Mouse (Mus musculus): ENCODE measurements at regions not wholly inside any gene's neighbourhood (a gene's known extent, or its start where the extent isn't known, plus 50 kb on each side); places are given as distances from the start of the nearest gene placed in this dataset.
A peak's percentile ranks its signal among the peaks of the same experiment; 100 is the strongest.
"Not testable (repeated sequence)": the region's sequence is repeated elsewhere in the genome, so short reads cannot be mapped to it uniquely, and the experiment has no call there.

- DNase-seq: no peak
Measured at GRCm38 (mm10) chr12:71534199-71534598, 224.5 kb downstream of the Dact1 start.

- no peak for DNase-seq
Measured at GRCm38 (mm10) chr12:71535251-71535650, 225.6 kb downstream of the Dact1 start.

GRCm38 (mm10) chr12:71535831-71536230 is 226.1 kb downstream of the Dact1 start:
- DNase-seq: not testable (repeated sequence)

DNA sequence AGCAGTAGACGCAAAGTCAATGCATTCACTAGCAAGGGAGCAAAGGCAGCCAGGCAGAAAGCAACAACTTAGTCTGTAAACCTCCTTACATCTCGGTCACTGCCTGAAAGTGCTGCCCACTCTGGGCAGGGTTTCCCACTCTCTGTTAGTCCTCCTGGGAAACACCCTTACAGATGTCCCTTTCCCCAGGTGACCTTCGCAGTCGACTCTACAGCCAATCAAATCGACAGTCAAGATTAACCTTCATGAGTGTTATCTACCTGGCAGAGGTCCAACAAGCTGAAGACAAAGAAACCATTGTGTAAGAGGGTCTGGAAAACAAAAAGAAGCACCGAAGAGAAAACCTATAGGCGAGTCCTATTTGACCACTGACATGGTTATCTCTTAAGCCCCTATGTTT is 229.0 kb downstream of the Dact1 start:
- no peak for DNase-seq

DNA sequence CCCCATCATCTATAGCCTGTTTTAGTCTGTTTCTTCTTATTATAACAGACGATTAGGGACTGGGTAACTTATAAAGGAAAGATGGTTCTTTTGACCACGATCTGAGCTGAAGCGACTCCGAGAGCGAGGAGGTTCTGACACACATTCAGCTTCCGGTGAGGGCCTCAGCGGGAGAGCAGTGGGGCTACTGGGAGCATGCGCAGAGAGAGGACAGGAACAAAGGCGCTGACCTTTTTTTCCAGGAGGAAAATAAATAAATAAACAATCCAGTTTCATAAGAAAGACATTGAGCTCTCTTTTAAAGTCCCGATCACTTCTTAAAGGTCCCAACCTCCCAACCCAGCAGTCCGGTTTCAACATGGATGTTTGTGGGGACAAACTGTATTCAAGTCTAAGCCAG is 230.6 kb downstream of the Dact1 start:
- no peak for DNase-seq

DNA sequence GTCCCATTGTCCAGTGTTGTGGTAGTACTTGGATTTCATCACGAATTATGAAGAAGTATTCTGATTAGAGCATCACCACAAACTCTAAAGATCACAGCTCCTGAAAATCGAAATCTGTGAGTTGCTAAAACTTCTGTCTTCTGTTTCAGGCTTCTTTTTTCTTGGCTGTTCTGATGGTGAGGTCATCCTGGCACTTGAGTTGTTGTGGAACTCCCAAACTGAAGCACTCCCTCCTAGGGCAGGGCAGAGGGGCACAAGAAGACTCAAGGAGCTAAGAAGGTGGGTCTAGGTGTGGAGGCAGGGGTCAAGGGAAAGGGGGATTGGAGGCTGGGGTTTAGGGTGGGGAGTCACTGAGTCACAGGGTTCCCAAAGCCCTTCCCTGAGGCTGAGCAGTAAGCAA is 232.3 kb downstream of the Dact1 start:
- DNase-seq: no peak

DNA sequence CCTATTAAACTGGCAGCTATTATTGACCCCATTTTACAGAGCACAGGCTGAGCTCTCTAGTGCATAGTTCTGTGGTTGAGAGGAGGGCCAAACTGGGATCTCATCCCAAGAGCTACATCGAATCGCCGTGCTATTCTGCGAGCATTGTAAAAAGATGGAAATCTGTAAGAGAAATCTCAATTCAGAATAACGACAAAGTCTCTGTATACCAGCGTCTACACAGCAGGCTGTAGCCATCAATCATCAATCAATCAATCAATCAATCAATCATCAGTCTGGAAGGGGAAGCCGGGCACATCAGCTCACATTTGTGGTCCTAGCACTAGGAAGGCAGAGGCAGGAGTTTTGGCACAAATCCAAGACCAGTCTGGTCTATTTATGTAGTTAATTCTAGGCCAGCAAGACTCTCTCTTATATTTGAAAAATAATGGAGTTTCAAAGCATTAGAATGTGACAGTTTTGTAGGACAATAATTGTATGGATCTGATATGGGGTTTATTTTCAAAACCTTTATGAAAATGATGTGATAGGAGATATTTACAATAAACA is 234.0 kb downstream of the Dact1 start:
- no peak for DNase-seq

DNA sequence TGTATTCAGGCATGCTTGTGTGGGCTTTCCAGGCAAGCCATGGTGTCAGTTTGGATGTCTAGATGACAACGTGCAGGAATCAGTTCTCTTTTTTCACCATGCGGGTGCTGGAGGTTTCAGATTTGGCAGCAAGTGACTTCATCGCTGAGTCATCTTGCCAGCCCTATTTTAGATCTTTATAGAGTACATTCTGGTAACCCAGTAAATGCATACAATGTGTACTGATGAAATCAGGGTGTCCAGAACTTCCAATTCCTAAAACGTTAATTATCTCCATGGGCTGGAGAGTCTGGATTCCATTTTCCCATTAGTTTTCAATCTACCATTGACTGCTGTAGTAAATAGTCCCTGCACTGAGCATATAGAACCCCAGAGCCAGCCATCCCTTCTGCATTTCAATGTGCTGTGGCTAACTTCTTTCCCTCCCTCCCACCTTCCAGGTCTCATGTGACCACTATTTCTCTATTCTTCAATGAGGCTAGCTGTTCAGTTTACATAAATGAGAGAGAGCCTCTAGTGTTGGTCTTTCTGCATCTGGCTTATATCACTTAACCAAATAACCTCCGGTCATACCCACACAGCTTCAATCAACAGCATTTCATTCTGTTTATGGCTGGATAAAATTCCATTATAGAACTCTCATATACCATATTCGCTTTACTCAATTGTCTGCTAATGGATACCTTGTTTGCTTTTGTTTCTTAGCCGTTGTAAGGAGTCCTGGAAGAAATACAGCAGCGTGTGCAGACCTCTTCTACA is 234.9 kb downstream of the Dact1 start:
- peak; percentile 82 for DNase-seq

DNA sequence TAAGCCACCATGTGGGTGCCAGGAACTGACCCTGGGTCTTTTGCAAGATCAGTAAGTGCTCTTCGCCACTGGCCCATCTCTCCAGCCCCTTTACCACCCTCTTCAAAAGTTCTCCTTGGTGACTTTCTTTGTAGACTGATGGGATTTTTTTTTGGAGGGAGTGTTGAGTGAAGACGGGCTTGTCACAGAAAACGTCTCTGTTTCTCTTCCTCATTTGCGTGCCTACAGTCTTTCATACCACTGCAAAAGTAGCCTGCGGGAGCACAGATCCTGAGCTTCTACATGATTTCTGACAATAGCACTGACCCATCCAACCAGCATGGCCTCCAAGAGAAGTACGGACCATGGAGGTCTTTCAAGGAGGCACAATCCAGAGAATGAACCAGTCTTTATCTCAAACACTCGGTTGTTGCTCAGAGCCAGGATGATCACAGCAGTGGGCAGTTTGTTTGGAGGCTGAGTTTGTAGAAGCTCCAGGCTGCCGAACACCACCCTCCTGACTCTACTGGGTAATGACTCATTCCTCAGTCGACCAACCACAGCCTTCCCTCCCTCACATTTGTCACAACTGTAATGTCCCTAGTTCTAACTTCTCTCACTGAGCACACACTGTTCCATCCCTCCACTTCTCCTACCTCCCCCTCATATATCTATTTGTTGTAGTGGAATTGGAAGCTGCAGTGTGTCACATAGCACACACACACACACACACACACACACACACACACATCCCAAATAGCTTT is 237.0 kb downstream of the Dact1 start:
- DNase-seq: peak; percentile 51

- DNase-seq: no peak
Measured at GRCm38 (mm10) chr12:71549336-71549735, 239.7 kb downstream of the Dact1 start.

DNA sequence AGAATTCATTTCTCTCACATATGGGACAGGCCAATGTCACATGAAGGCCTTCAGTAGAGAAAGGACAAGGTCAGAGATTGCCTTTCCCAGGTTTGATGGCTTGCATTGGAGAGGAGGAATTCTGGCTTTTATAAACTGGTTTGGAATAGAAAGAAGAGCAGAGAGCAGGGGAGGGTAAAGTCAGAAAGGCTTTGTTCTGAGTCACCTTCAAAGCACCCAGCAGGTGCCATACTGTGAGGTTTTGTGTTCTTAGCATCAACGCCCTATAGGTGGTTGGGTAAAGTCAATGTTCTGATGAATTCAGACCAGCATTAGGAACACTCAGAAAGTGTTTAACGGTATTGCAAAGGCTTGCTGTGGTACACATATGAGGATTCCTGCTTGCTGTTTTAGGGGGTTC is 244.5 kb downstream of the Dact1 start:
- no peak for DNase-seq

- DNase-seq: no peak
Measured at GRCm38 (mm10) chr12:71561259-71561658, 251.6 kb downstream of the Dact1 start.

DNA sequence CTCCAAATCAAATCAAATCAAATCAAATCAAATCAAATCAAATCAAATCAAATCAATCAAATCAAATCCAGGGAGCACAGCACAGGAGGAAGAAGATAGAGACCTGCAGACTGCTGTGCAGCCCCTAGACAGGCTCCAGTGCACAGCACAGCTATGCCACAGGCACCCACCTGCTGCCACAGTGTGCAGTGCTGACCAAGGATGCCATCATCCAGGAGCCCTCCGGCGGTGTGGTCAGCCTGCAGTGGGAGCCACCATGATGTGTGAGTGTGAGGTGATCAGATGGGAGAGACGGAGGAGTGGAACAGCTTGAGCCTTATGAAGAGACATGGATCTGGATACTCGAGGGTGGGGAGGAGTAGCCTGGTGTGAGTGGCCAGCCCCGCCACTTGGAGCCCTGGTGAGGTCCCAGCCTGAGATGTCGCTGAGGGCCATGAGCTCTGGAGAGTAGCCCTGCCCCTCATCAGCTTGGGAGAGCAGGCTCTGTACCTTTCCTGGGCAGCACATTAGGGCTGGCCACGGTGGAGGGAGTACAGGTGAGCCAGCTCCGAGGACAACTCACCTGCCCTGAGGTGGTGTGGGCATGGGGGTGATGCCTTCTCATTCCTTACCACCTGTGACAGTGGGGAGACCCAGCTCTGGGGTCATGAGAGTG is 252.4 kb downstream of the Dact1 start:
- no peak for DNase-seq

DNA sequence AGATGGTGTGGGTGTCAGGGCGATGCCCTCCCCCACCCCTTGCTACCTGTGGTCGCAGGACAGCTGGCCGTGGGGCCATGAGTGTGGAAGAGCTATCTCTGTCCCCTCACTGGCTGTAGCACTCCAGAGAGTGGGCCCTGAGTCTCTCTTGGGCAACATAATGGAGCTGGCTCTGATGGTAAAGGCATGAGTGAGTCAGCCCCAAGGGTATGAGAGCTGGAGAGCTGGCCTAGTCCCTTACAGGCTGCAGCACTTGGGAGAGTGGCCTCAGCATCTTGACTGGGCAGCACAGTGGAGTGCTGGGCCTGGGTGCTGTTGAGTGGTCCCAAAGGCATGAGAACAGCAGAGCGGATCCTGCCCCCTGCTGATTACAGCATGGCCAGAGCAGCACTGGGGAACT is 253.5 kb downstream of the Dact1 start:
- DNase-seq: no peak

GRCm38 (mm10) chr12:71566371-71566770 is 256.7 kb downstream of the Dact1 start:
- no peak for DNase-seq

DNA sequence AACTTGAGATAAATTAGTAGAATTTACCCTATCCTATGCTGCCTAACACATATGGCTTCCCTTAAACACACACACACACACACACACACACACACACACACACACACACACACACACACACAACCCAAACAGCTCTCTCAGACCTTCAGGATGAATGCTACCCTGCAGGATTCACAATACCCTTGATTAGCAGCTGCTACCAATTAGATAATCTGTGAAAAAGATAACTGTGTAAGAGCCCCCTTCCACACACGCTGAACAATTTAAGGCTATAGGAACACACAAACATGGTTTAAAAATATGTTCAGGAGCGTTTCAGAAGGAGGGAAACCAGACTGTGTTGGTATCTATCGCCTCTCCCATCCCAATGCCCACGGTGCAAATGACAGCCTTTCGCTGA is 258.6 kb downstream of the Dact1 start:
- DNase-seq: no peak

GRCm38 (mm10) chr12:71568880-71569390 is 259.3 kb downstream of the Dact1 start:
- no peak for DNase-seq

DNA sequence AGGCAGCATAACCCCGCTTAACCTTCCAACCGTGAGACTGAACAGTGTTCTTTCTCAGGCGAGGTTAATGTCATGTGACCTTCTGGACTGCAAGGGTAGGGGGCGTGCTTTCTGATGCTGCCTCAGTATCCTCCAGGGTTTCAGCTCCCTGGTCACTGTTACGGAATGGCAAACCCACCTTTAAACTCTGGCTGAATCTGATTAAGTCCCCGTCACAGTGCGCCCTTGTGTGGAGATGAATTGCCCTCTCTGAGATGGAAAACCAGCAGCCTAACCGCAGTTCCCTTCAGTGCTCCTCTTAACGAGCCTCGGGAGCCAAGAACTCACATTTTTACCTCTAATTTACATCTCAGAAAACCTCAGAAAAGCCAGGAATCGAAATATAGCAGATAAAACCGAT is 260.0 kb downstream of the Dact1 start:
- DNase-seq: no peak

GRCm38 (mm10) chr12:71570116-71570515 is 260.4 kb downstream of the Dact1 start:
- DNase-seq: no peak

GRCm38 (mm10) chr12:71572833-71573446 is 257.9 kb upstream of the Daam1 start:
- no peak for DNase-seq

- no peak for DNase-seq
Measured at GRCm38 (mm10) chr12:71573456-71573855, 257.4 kb upstream of the Daam1 start.

DNA sequence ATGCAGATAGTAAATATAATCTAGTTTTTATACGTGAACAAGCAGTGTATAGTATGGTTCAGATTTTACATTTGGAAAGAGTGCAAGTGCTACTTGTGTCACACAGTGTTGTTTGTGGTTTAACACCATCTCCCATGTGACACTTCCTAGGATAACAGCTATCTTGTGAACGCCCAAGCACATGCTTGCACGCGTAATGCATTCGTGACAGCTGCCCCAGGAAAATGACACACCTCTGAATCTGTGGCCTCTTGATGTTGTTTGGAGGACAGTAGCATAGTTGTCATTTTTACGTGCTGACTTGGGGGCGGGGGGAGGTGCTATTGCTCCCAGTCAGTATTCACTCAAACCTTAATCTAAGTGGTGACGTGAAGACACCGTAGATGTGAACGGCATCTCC is 256.2 kb upstream of the Daam1 start:
- DNase-seq: no peak

GRCm38 (mm10) chr12:71577349-71577748 is 253.5 kb upstream of the Daam1 start:
- no peak for DNase-seq

Data from right cerebral cortex, adult 18-20 months (tissue).